Mouse (Mus musculus) adrenal gland, adult 8-10 months (tissue): ENCODE data around the gene Zc3h12b. TPM values are rescaled to one million over a fixed set of nuclear protein-coding genes. Genes with fewer than 3 reads are reported as not detected.

Experiments used
- total RNA-seq, 4 experiments: library from RNA; stranded (reverse); gene quantifications; 2 replicates each; pipeline ENCODE4 v1.2.4; 2022

Gene Zc3h12b
- total RNA-seq, 4 experiments from 2014 or later, result 3.4 to 6.5 (median 5.6) TPM

Other genes with a start within 250 kb of the Zc3h12b start
- gene Asb12, start 153.7 kb upstream of the Zc3h12b start, total RNA-seq, result under 1 TPM in 2 of 4 experiments, not detected in 2; 0.37 to 0.78 TPM
- not detected for gene Pfn5, start 153.6 kb upstream of the Zc3h12b start, total RNA-seq
- gene Zc4h2, start 53.2 kb upstream of the Zc3h12b start, total RNA-seq, result 1 to 10 TPM; 2.8 to 5.7 (median 4.4) TPM
- 10 to 100 TPM; 46.7 to 65.8 (median 54.7) TPM for gene Las1l, start 245.3 kb downstream of the Zc3h12b start, total RNA-seq